Mouse (Mus musculus): ENCODE data around the gene Camkk1.

The Camkk1 gene

GRCm38 (mm10) chr11:73049335-73049734, 30.5 kb downstream of the Camkk1 start:
- no peak for DNase-seq (ENCODE audit: extremely low read depth, low read depth)

DNA sequence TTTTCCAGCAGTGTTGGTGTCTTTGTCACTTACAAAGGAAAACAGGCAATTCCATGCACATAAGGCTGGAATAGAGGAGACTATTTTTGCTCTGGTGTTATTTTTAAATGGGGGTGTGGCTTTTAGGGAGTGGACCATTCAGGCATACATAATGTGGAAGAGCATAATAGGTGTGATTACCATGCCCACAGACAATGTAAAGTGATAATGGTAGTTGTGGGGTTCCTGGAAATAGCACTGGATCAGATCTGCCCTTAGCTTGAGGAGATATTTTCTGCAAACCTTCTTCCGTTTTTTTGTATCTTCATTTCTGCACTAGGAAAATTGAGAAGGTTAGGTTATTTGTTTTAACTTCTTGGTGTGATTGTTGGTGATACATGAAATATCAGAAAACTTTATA, 34.0 kb downstream of the Camkk1 start:
- DNase-seq (ENCODE audit: extremely low read depth, low read depth): peak; percentile 72

GRCm38 (mm10) chr11:73057701-73058100, 38.9 kb downstream of the Camkk1 start:
- DNase-seq (ENCODE audit: extremely low read depth, low read depth): no peak

DNA sequence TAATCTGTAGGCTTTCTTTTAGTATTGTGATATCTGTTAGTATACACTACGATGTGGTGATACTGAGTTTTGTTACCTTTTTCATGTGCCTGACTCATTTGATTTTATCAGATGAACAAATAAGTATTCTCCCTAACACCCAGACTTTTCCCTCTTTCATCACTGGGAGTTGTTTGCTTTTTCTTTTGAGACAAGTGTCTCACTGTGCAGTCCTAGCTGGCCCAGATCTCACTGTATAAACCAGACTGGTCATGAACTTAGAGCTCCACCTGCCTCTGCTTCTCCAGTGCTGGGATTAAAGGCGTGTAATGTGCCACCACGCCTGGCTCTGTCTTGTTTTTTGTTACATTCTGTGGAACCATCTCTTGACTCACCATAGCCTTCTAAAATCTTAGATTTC, 40.8 kb downstream of the Camkk1 start:
- no peak for DNase-seq (ENCODE audit: extremely low read depth, low read depth)

DNA sequence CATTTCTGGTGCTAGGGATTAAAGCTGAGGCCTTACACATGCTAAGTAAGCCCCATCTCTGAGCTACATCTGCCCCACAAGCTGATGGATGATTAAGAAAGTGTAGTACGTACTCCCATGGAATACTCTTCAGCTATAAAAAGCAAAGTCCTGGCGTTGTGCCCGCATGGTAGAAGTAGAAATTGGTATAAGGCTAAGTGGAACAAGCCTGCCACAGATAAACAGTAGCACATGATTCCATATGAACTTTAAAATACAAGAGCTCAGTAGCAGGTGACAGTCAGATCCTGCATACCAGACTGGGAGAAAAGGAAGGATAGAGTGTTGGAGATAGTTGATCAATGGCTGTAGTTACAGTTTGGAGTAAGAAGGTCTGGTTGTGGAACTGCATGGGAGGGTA, 42.6 kb downstream of the Camkk1 start:
- DNase-seq (ENCODE audit: extremely low read depth, low read depth): no peak

- DNase-seq (ENCODE audit: extremely low read depth, low read depth): no peak
These were observed 53.0 kb downstream of the Camkk1 start for GRCm38 (mm10) chr11:73071839-73072238.

DNA sequence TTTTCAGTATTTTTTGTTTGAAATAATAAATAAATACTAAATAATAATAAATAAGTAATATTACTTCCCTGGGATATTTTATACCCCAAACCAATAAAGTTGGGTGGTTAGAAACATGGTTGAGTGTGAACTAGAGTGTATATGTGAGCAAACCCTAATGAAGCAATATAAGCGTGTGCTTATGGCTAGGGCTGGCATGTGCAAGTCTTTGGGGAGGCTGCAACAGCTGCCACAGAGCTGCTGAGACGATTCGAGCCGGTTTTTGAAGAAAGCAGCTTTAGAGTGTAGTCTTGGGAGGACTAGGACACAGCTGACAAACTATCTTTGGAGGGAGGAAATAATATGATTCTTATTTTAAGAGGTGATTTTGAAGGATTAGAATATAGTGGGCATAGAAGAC, 57.5 kb downstream of the Camkk1 start:
- DNase-seq (ENCODE audit: extremely low read depth, low read depth): no peak

DNA sequence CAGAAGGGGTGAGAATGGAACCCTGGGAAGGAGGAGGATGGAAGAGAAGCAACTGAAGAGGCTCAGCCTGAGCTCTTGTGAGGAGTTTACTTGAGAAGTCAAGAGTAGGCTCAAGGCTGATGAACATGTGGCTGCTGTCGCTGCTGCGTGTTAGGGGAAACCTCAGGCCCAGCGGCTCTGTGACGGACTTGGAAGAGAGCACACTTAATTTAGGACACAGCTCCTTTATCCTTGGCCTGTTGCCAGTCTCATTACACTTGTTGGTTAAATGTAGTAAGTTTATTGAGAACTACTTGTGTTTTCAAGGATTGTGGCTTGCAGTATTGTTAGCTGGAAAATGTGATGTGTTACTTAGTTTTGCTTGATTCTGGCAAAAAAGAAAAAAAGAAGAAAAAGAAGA, 57.9 kb downstream of the Camkk1 start:
- DNase-seq (ENCODE audit: extremely low read depth, low read depth): no peak

GRCm38 (mm10) chr11:73077211-73077720, 58.5 kb downstream of the Camkk1 start:
- DNase-seq (ENCODE audit: extremely low read depth, low read depth): no peak

GRCm38 (mm10) chr11:73078615-73079014, 59.8 kb downstream of the Camkk1 start:
- no peak for DNase-seq (ENCODE audit: extremely low read depth, low read depth)

DNA sequence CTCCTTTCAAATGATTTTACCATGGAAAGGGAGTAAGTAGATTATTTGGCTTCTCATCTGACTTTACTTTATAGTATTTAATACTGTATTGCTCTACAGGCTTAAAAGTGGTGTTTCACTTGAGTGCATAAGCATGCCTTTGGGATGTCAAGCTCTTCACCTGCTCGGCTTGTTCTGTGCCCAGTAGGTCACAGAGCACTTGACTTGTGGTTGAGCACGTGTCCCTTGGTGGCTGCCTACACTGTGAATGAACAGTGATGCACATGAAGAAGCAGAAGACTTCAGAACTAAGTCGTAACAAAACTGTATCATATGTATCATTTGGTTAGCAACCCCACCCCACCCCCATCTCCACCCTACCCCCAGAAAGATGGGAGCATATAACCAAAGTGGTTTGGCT, 61.5 kb downstream of the Camkk1 start:
- DNase-seq (ENCODE audit: extremely low read depth, low read depth): no peak

DNA sequence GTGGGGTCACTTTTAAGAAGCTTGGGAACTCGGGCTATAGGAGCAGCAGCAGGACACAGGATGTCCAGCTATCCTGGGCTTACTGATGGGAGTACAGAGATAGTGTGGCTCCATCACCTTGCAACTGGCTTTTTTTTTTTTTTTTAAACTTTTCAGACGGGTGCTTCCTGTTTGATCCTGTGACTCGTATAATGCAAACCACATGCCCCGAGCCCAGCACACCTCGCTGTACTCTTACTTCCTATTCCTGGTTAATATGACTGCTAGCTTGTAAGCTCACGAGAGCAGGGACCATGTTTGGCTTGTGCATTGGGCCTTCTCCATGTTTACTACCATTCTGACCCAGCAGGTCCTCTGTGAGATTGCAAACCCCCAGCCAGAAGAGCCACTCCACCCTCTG, 65.5 kb downstream of the Camkk1 start:
- DNase-seq (ENCODE audit: extremely low read depth, low read depth): peak; percentile 33

DNA sequence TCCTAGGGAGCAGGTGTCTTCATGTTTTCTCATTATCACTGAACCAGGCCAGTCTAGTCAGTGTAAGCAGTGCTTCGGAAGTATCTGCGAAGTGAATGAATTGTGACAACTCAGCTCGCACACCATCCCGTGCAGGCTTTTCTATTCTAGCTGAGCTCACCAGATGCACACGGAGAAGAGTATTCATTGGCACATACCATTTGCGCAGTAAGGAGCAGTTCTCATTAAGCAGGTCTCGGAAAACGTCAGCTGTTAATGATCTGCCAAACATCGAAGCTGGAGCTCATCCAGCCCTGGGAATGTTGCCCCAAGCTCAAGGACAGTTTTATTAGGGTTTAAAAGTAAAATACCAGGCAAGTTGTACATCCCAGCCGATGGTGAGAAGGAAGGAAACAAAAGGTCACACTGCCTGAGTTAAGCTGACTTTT, 66.0 kb downstream of the Camkk1 start:
- DNase-seq (ENCODE audit: extremely low read depth, low read depth): no peak

GRCm38 (mm10) chr11:73085391-73085790, 66.6 kb downstream of the Camkk1 start:
- no peak for DNase-seq (ENCODE audit: extremely low read depth, low read depth)

GRCm38 (mm10) chr11:73087700-73088480, 69.1 kb downstream of the Camkk1 start:
- DNase-seq (ENCODE audit: extremely low read depth, low read depth): no peak

GRCm38 (mm10) chr11:73090283-73090682, 71.5 kb downstream of the Camkk1 start, which contains the start of gene Itgae:
Itgae (plus strand) TSS chr11:73090583.
- no peak for DNase-seq (ENCODE audit: extremely low read depth, low read depth)

GRCm38 (mm10) chr11:73090826-73091225, 72.0 kb downstream of the Camkk1 start:
- no peak for DNase-seq (ENCODE audit: extremely low read depth, low read depth)

Data from MEL-GATA-1-ER (cell line).